Mouse (Mus musculus): ENCODE data around the gene Slc7a12. TPM values are rescaled to one million over a fixed set of nuclear protein-coding genes. Genes with fewer than 3 reads are reported as not detected.

Gene Slc7a12
- polyA plus RNA-seq (2012; ENCODE audit: insufficient read depth, low replicate concordance): not detected in 2 replicates

- TF ChIP-seq GATA1 (IDR thresholded peaks at IDR 0.05; ENCODE audit: borderline replicate concordance, low read length) (no peak), FLI1 (IDR thresholded peaks at IDR 0.05; ENCODE audit: low read length) (no peak)
- Histone ChIP-seq H3K4me1 (no peaks in the 10 kb centered on the region), H3K4me3 (replicated peaks) (no peak within 1 kb of the TSS), H3K27me3 (replicated peaks) (no peaks in the 10 kb centered on the region), H3K36me3 (replicated peaks; ENCODE audit: low read length) (no peaks in the 10 kb centered on the region), H3K9me3 (no peaks in the 10 kb centered on the region)
Observed at GRCm38 (mm10) chr3:14480397-14480796, at the start of gene Slc7a12. Slc7a12 (plus strand) TSS chr3:14480697.

GRCm38 (mm10) chr3:14432381-14432780, 48.1 kb upstream of the Slc7a12 start:
- no peak for TF ChIP-seq GATA1 (IDR thresholded peaks at IDR 0.05; ENCODE audit: borderline replicate concordance, low read length)
- TF ChIP-seq FLI1 (IDR thresholded peaks at IDR 0.05; ENCODE audit: low read length): no peak
- Histone ChIP-seq H3K4me1 (no peaks in the 10 kb centered on the region), H3K9me3 (peaks cover 5% of the 10 kb centered on the region; the same call in 1 of the 2 replicates), H3K27me3 (replicated peaks) (no peaks in the 10 kb centered on the region), H3K4me3 (replicated peaks) (no peak overlapping the region), H3K36me3 (replicated peaks; ENCODE audit: low read length) (no peaks in the 10 kb centered on the region)

GRCm38 (mm10) chr3:14446015-14446414, 34.5 kb upstream of the Slc7a12 start:
- TF ChIP-seq FLI1 (IDR thresholded peaks at IDR 0.05; ENCODE audit: low read length): no peak
- no peak for TF ChIP-seq GATA1 (IDR thresholded peaks at IDR 0.05; ENCODE audit: borderline replicate concordance, low read length)
- no peaks in the 10 kb centered on the region for H3K4me1 ChIP-seq
- H3K4me3 ChIP-seq (replicated peaks): no peak overlapping the region
- no peaks in the 10 kb centered on the region for H3K27me3 ChIP-seq (replicated peaks)
- H3K36me3 ChIP-seq (replicated peaks; ENCODE audit: low read length): no peaks in the 10 kb centered on the region
- no peaks in the 10 kb centered on the region for H3K9me3 ChIP-seq

GRCm38 (mm10) chr3:14446691-14447090, 33.8 kb upstream of the Slc7a12 start:
- Histone ChIP-seq H3K4me3 (replicated peaks) (no peak overlapping the region), H3K27me3 (replicated peaks) (no peaks in the 10 kb centered on the region), H3K9me3 (no peaks in the 10 kb centered on the region), H3K36me3 (replicated peaks; ENCODE audit: low read length) (no peaks in the 10 kb centered on the region), H3K4me1 (no peaks in the 10 kb centered on the region)
- no peak for TF ChIP-seq GATA1 (IDR thresholded peaks at IDR 0.05; ENCODE audit: borderline replicate concordance, low read length)
- no peak for TF ChIP-seq FLI1 (IDR thresholded peaks at IDR 0.05; ENCODE audit: low read length)

Other genes with a start within 250 kb of the Slc7a12 start
- 20.9 TPM in 1 of 2 replicates, not detected in the other for gene 1810022K09Rik, start 130.6 kb downstream of the Slc7a12 start, polyA plus RNA-seq (2012; ENCODE audit: insufficient read depth, low replicate concordance)
- 0.47 TPM in 1 of 2 replicates, not detected in the other for gene Car13, start 161.0 kb downstream of the Slc7a12 start, polyA plus RNA-seq (2012; ENCODE audit: insufficient read depth, low replicate concordance)